Mouse (Mus musculus) hematopoietic stem cell, adult 5-6 weeks (primary cell): Measurements from ENCODE around the gene Gm12166. TPM values are rescaled to one million over a fixed set of nuclear protein-coding genes. Genes with fewer than 3 reads are reported as not detected.
"Not testable (repeated sequence)": the region's sequence is repeated elsewhere in the genome, so short reads cannot be mapped to it uniquely, and the experiment has no call there.

Source experiments
- ATAC-seq, 2 experiments: fragments of 125-278 bp in 1 of 2; replicated peaks in 1 of 2; 2 replicates each; pipeline ENCODE4 v1.8.0; 2016 to 2017; ENCODE audit warnings: inconsistent platforms in 2 of 2, mild to moderate bottlenecking in 2 of 2, moderate number of reproducible peaks in 2 of 2, low read depth in 1 of 2, moderate TSS enrichment in 1 of 2; ENCODE audit not compliant: low FRiP score in 2 of 2, poor library complexity in 2 of 2, severe bottlenecking in 2 of 2, insufficient read depth in 1 of 2, low TSS enrichment in 1 of 2
- total RNA-seq: library from RNA; stranded (forward); fragments of 172-1452, 232-1000 nt; gene quantifications from 2 replicates; pipeline ENCODE4 v1.2.3, GENCODE M21; 2017

Gene Gm12166
- total RNA-seq, 1 experiment from 2014 or later = 4.3 TPM

- peak in 1 of 2 experiments; percentile 27; a peak in 1 of 4 replicates for ATAC-seq
These were observed 9.8 kb upstream of the Gm12166 start for GRCm38 (mm10) chr11:46061776-46062445.

GRCm38 (mm10) chr11:46060651-46061020 is 8.5 kb upstream of the Gm12166 start:
- ATAC-seq = no peak

GRCm38 (mm10) chr11:46059887-46060650 is 7.9 kb upstream of the Gm12166 start:
- ATAC-seq = no peak

- ATAC-seq = no peak
These were observed 6.8 kb upstream of the Gm12166 start for GRCm38 (mm10) chr11:46058916-46059315.

- ATAC-seq = no peak
These were observed 5.9 kb upstream of the Gm12166 start for GRCm38 (mm10) chr11:46058011-46058410.

- ATAC-seq = no peak; a peak in 1 of 4 replicates
These were observed 4.8 kb upstream of the Gm12166 start for GRCm38 (mm10) chr11:46056770-46057411.

DNA sequence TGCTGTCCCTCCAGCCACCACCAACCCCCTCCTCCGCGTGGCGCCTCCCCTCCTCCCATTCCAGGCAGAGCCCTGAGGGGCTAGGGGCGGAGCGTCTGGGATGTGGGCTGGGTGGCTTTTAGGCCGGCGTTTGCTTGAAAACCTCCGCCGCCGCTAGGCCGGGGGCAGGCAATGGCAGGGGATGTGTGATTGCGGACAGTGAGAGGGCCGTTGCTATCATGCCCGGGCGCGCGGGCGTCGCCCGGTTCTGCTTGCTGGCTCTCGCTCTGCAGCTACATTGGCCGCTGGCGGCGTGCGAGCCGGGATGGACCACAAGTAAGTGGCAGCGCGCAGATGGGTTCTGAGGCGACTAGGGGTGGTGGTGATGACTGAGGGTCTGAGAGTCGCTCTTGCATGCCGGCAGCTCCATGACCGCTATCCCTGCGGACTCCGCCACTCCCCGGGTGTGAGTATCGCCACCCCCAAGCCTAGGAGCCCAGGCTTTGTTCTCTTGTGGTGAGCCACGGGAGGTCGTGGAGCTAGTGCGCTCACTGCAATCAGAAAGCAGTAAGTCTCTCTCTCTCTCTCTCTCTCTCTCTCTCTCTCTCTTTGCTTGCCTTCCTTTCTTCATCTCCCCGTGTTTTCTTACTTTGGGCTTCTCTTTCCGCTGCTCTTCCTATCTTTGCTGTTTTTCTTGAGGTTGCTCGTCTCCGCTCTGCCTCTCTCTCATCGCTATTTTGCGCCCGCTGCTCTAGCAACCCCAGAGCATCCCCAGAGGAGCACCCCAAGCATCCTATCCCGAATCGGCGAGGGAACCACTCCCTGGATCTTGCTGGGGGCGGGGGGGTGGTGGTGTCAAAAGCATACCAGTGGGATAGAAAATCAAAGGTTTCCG is 4.0 kb upstream of the Gm12166 start, which contains the start of gene Adam19:
Gene Adam19 (plus strand): TSS at position 97 of the 874 bp plus-strand sequence.
- peak; percentile 33 to 51; a peak in 3 of 4 replicates for ATAC-seq

DNA sequence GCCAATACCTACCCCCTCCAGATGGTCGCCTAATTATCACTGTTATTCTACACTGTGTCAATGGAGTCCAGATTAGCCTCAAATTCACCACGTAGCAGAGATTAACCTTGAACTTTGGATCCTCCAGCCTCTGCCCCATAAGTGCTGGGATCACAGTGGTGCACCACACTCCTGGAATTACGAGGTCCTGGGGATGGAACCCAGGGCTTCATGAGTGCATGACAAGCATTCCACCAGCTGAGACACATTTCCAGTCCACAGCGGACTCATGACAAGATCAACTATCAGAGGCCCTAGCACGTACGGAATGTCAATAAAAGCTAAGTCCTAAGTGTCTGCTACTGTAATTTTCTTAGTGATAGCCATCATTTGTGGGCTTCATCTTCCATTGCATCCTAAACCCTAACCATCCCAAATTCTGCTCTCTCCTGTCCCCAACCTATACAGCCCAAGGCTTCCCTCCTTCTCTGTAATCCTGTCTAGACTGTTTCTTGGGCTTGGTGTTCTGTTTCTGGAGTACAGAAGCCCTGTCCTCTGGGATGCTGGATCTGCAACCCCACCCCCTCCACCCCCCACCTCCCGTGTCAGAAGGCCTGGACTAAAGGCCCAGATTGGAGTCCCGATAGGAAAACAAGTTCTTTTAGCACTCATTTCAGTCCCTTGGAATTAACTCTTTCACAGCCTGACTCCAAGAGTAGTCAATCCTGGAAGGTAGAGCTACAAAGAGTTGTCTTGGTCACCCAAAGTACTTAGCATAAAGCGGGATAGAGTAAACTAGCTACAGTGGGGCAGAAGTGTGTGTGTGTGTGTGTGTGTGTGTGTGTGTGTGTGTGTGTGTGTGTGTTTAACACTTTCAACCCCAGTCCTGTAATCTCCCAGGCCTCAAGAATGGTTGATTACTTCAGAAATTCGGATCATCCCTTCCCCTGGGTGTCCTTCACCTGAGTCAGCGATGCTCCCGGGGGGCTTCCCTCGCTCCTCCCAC is 3.1 kb upstream of the Gm12166 start:
- no peak for ATAC-seq

GRCm38 (mm10) chr11:46054311-46054710 is 2.2 kb upstream of the Gm12166 start:
- ATAC-seq = no peak

DNA sequence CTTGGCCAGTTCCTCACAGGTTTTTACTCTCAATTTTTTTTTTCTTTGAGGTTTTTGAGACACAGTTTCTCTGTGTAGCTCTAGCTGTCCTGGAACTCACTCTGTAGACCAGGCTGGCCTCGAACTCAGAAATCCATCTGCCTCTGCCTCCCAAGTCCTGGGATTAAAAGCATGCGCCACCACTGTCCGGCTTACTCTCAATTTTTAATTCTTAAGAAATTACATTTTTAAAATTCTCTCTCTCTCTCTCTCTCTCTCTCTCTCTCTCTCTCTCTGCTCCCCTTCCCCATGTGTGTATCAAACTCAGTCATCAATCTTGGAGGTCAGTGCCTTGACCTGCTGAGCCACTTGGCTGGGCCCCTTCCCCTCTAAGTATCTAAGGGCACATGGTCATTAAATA is 1.3 kb upstream of the Gm12166 start:
- ATAC-seq = not testable (repeated sequence)

- no peak for ATAC-seq
These were observed 4.9 kb downstream of the Gm12166 start for GRCm38 (mm10) chr11:46047264-46047663.

GRCm38 (mm10) chr11:46044781-46045180 is 7.3 kb downstream of the Gm12166 start:
- no peak for ATAC-seq

GRCm38 (mm10) chr11:46041607-46042267 is 10.4 kb downstream of the Gm12166 start:
- ATAC-seq = no peak

GRCm38 (mm10) chr11:46040841-46041556 is 11.1 kb downstream of the Gm12166 start:
- no peak for ATAC-seq

DNA sequence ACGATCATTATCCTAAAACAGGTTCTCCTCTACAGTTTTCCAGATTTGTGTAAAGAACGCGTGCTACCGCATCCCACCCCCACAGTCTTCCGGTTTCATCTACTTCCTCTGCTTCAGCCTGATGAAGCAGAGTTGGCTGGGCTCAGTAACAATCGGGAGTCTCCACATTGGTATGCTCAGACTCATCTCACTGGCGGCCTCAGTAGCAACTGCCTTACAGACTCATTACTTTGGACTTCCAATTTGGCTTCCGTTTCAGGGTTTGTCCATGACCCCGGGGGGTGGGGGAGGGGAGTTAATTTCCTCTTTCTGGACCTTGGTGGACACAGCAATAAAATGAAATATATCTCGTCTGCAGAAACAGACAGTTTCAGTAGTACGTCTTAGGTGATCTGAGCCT is 12.8 kb downstream of the Gm12166 start:
- ATAC-seq = no peak
